Mouse (Mus musculus) liver, adult 2 months (tissue): ENCODE results near the gene Ntn5. TPM values are rescaled to one million over a fixed set of nuclear protein-coding genes. Genes with fewer than 3 reads are reported as not detected.
A peak's percentile ranks its signal among the peaks of the same experiment; 100 is the strongest.

ENCODE experiments used
- DNase-seq: peaks from one replicate; pipeline ENCODE4 v3.0.0-alpha.2; 2011; ENCODE audit warnings: low read depth, low spot score; ENCODE audit errors: extremely low read depth
- H3K27ac ChIP-seq: fragments of 200-500 bp; replicated peaks from 2 replicates; pipeline ENCODE4 v1.5.1; 2012; ENCODE audit warnings: low read depth, mild to moderate bottlenecking, control low read depth, inconsistent platforms, low read length; ENCODE audit not compliant: insufficient read depth
- H3K27me3 ChIP-seq: fragments of 200-500 bp; 2 replicates; pipeline ENCODE4 v1.6.1; 2012; ENCODE audit warnings: mild to moderate bottlenecking, moderate library complexity, low read length, inconsistent platforms; ENCODE audit not compliant: control insufficient read depth, insufficient read depth
- H3K36me3 ChIP-seq: fragments of 200-500 bp; 2 replicates; pipeline ENCODE4 v1.6.1; 2012; ENCODE audit warnings: low read length, inconsistent platforms; ENCODE audit not compliant: control insufficient read depth, insufficient read depth
- H3K4me1 ChIP-seq: fragments of 200-500 bp; 2 replicates; pipeline ENCODE4 v1.6.1; 2011; ENCODE audit warnings: low read length; ENCODE audit not compliant: control insufficient read depth, insufficient read depth
- H3K4me3 ChIP-seq: fragments of 200-500 bp; 2 replicates; pipeline ENCODE4 v1.5.1; 2011; ENCODE audit warnings: low read depth, mild to moderate bottlenecking, control low read depth, low read length, moderate library complexity; ENCODE audit not compliant: insufficient read depth
- H3K79me2 ChIP-seq: fragments of 200-500 bp; 2 replicates; pipeline ENCODE4 v1.6.1; 2012; ENCODE audit warnings: inconsistent platforms, mild to moderate bottlenecking, low read length, moderate library complexity; ENCODE audit not compliant: control insufficient read depth, insufficient read depth
- H3K9ac ChIP-seq: fragments of 200-500 bp; 2 replicates; pipeline ENCODE4 v1.6.1; 2012; ENCODE audit warnings: low read depth, mild to moderate bottlenecking, control low read depth, inconsistent platforms, low read length
- CTCF ChIP-seq: fragments of 200-500 bp; IDR thresholded peaks from 2 replicates; pipeline ENCODE4 v1.5.1; 2011; ENCODE audit warnings: low read depth, low read length, control low read depth
- POLR2A ChIP-seq: fragments of 200-500 bp; IDR thresholded peaks from 2 replicates; pipeline ENCODE4 v1.6.1; 2011; ENCODE audit warnings: low read length, control low read depth; ENCODE audit not compliant: insufficient read depth; ENCODE audit errors: extremely low read depth
- WGBS: fragments of 180-500 bp; shearing (Covaris S2); methylation state at CpG from one replicate; pipeline ENCODE4 v1.1.7; 2018; 5-methylcytosine and 5-hydroxymethylcytosine counted together
- polyA plus RNA-seq: library from polyadenylated mRNA; depleted of rRNA; stranded (reverse); fragments of >200 nt; gene quantifications from 2 replicates; pipeline ENCODE4 v1.2.3, GENCODE M21; 2012; rRNA removed
- total RNA-seq: library from RNA; depleted of rRNA; stranded (reverse); fragments of >200 nt; gene quantifications from 2 replicates; pipeline ENCODE4 v1.2.3, GENCODE M21; 2014; rRNA removed

The Ntn5 gene
- total and polyA plus RNA-seq, 2 experiments: not detected

- DNase-seq: peak; percentile 59
- H3K4me1 ChIP-seq: no peaks in the 10 kb centered on the region
- no peak overlapping the region for H3K4me3 ChIP-seq
- no peaks in the 10 kb centered on the region for H3K79me2 ChIP-seq
- WGBS: 9% methylated on average over 9 of the region's 9 CpGs
- H3K27ac ChIP-seq: no peak overlapping the region
- TF ChIP-seq CTCF (peak; percentile 78), POLR2A (no peak)
- H3K9ac ChIP-seq: no peak overlapping the region
- H3K27me3 ChIP-seq: no peaks in the 10 kb centered on the region
- no peaks in the 10 kb centered on the region for H3K36me3 ChIP-seq
Observed at GRCm38 (mm10) chr7:45739162-45739763, 55.4 kb downstream of the Ntn5 start.

GRCm38 (mm10) chr7:45739820-45740219 lies 56.0 kb downstream of the Ntn5 start:
- Histone ChIP-seq H3K79me2 (no peaks in the 10 kb centered on the region), H3K27me3 (no peaks in the 10 kb centered on the region), H3K36me3 (no peaks in the 10 kb centered on the region), H3K4me3 (no peak overlapping the region), H3K9ac (no peak overlapping the region), H3K4me1 (no peaks in the 10 kb centered on the region), H3K27ac (no peak overlapping the region)
- WGBS: 69% methylated on average over 10 of the region's 10 CpGs
- no peak for TF ChIP-seq CTCF
- TF ChIP-seq POLR2A: no peak
- DNase-seq: no peak

GRCm38 (mm10) chr7:45741308-45741707 lies 57.5 kb downstream of the Ntn5 start:
- TF ChIP-seq POLR2A: no peak
- no peak for TF ChIP-seq CTCF
- Histone ChIP-seq H3K79me2 (no peaks in the 10 kb centered on the region), H3K9ac (no peak overlapping the region), H3K27ac (no peak overlapping the region), H3K4me1 (no peaks in the 10 kb centered on the region), H3K27me3 (no peaks in the 10 kb centered on the region), H3K36me3 (no peaks in the 10 kb centered on the region), H3K4me3 (no peak overlapping the region)
- 81% methylated on average over 12 of the region's 12 CpGs for WGBS
- DNase-seq: no peak

GRCm38 (mm10) chr7:45741777-45742176 lies 58.0 kb downstream of the Ntn5 start:
- Histone ChIP-seq H3K27me3 (no peaks in the 10 kb centered on the region; the same call in 1 of the 2 replicates), H3K79me2 (no peaks in the 10 kb centered on the region), H3K27ac (no peak overlapping the region), H3K9ac (no peak overlapping the region), H3K4me1 (no peaks in the 10 kb centered on the region), H3K4me3 (no peak overlapping the region; the same call in 1 of the 2 replicates), H3K36me3 (no peaks in the 10 kb centered on the region)
- WGBS: 50% methylated on average over 11 of the region's 11 CpGs
- no peak for DNase-seq
- TF ChIP-seq POLR2A (no peak), CTCF (no peak)

GRCm38 (mm10) chr7:45742338-45742737 lies 58.5 kb downstream of the Ntn5 start:
- Histone ChIP-seq H3K79me2 (no peaks in the 10 kb centered on the region), H3K4me1 (no peaks in the 10 kb centered on the region), H3K27ac (no peak overlapping the region), H3K27me3 (no peaks in the 10 kb centered on the region; the same call in 1 of the 2 replicates), H3K36me3 (no peaks in the 10 kb centered on the region), H3K4me3 (no peak overlapping the region), H3K9ac (no peak overlapping the region)
- TF ChIP-seq POLR2A (no peak), CTCF (no peak)
- DNase-seq: no peak
- WGBS: 33% methylated on average over 19 of the region's 19 CpGs

Other genes with a start within 250 kb of the Ntn5 start
Only the 30 nearest of the 36 such genes appear.
- 0.07 and 0.18 TPM in 2 replicates for gene Tulp2, start 202.1 kb upstream of the Ntn5 start, total RNA-seq
- gene Tulp2, start 202.1 kb upstream of the Ntn5 start, polyA plus RNA-seq: 0.30 and 0.31 TPM in 2 replicates
- gene Gm45808, start 197.2 kb upstream of the Ntn5 start, total RNA-seq: 1.3 and 5.7 TPM in 2 replicates
- 0.28 and 1.5 TPM in 2 replicates for gene Gm45808, start 197.2 kb upstream of the Ntn5 start, polyA plus RNA-seq
- gene Dhdh, start 195.2 kb upstream of the Ntn5 start, total RNA-seq: 73.7 and 79.3 TPM in 2 replicates
- 37.2 and 37.7 TPM in 2 replicates for gene Dhdh, start 195.2 kb upstream of the Ntn5 start, polyA plus RNA-seq
- gene Nucb1, start 173.6 kb upstream of the Ntn5 start, total RNA-seq: 68.1 and 84.8 TPM in 2 replicates
- 307 and 310 TPM in 2 replicates for gene Nucb1, start 173.6 kb upstream of the Ntn5 start, polyA plus RNA-seq
- 4.3 and 4.4 TPM in 2 replicates for gene Ppp1r15a, start 157.8 kb upstream of the Ntn5 start, total RNA-seq
- 10.8 and 14.9 TPM in 2 replicates for gene Ppp1r15a, start 157.8 kb upstream of the Ntn5 start, polyA plus RNA-seq
- 0.55 and 0.60 TPM in 2 replicates for gene Plekha4, start 157.7 kb upstream of the Ntn5 start, total RNA-seq
- gene Plekha4, start 157.7 kb upstream of the Ntn5 start, polyA plus RNA-seq: 1.00 and 1.8 TPM in 2 replicates
- not detected in 2 replicates for gene Hsd17b14, start 129.1 kb upstream of the Ntn5 start, total RNA-seq
- not detected in 2 replicates for gene Hsd17b14, start 129.1 kb upstream of the Ntn5 start, polyA plus RNA-seq
- gene Bcat2, start 113.9 kb upstream of the Ntn5 start, total RNA-seq: 14.7 and 18.1 TPM in 2 replicates
- 41.0 and 54.5 TPM in 2 replicates for gene Bcat2, start 113.9 kb upstream of the Ntn5 start, polyA plus RNA-seq
- gene Fgf21, start 68.5 kb upstream of the Ntn5 start, total RNA-seq: 0.94 and 1.0 TPM in 2 replicates
- 3.7 and 4.3 TPM in 2 replicates for gene Fgf21, start 68.5 kb upstream of the Ntn5 start, polyA plus RNA-seq
- not detected in 2 replicates for gene Fut1, start 66.7 kb upstream of the Ntn5 start, total RNA-seq
- gene Fut1, start 66.7 kb upstream of the Ntn5 start, polyA plus RNA-seq: 0.15 and 0.21 TPM in 2 replicates
- 0.09 TPM in 1 of 2 replicates, not detected in the other for gene Izumo1, start 62.2 kb upstream of the Ntn5 start, total RNA-seq
- 0.04 and 0.13 TPM in 2 replicates for gene Izumo1, start 62.2 kb upstream of the Ntn5 start, polyA plus RNA-seq
- 2.3 and 4.3 TPM in 2 replicates for gene Rasip1, start 56.5 kb upstream of the Ntn5 start, total RNA-seq
- 3.6 and 5.1 TPM in 2 replicates for gene Rasip1, start 56.5 kb upstream of the Ntn5 start, polyA plus RNA-seq
- 0.07 and 0.09 TPM in 2 replicates for gene Mamstr, start 44.0 kb upstream of the Ntn5 start, total RNA-seq
- gene Mamstr, start 44.0 kb upstream of the Ntn5 start, polyA plus RNA-seq: 0.10 and 0.19 TPM in 2 replicates
- gene Fut2, start 17.6 kb upstream of the Ntn5 start, total RNA-seq: 0.18 TPM in 1 of 2 replicates, not detected in the other
- gene Fut2, start 17.6 kb upstream of the Ntn5 start, polyA plus RNA-seq: 0.05 and 0.14 TPM in 2 replicates
- gene Sec1, start 10.4 kb downstream of the Ntn5 start, total RNA-seq: not detected in 2 replicates
- gene Sec1, start 10.4 kb downstream of the Ntn5 start, polyA plus RNA-seq: not detected in 2 replicates
- 0.09 and 0.13 TPM in 2 replicates for gene Car11, start 15.8 kb downstream of the Ntn5 start, total RNA-seq
- gene Car11, start 15.8 kb downstream of the Ntn5 start, polyA plus RNA-seq: 0.59 and 1.6 TPM in 2 replicates
- gene Dbp, start 21.1 kb downstream of the Ntn5 start, total RNA-seq: 93.0 and 110 TPM in 2 replicates
- 8.6 and 17.0 TPM in 2 replicates for gene Dbp, start 21.1 kb downstream of the Ntn5 start, polyA plus RNA-seq
- 436 and 542 TPM in 2 replicates for gene Rpl18, start 31.4 kb downstream of the Ntn5 start, total RNA-seq
- 366 and 534 TPM in 2 replicates for gene Rpl18, start 31.4 kb downstream of the Ntn5 start, polyA plus RNA-seq
- gene Sphk2, start 34.0 kb downstream of the Ntn5 start, total RNA-seq: 13.4 and 15.2 TPM in 2 replicates
- 62.9 and 80.1 TPM in 2 replicates for gene Sphk2, start 34.0 kb downstream of the Ntn5 start, polyA plus RNA-seq
- 0.18 TPM in 1 of 2 replicates, not detected in the other for gene Fam83e, start 37.2 kb downstream of the Ntn5 start, total RNA-seq
- 0.05 and 0.10 TPM in 2 replicates for gene Fam83e, start 37.2 kb downstream of the Ntn5 start, polyA plus RNA-seq
- gene Spaca4, start 41.8 kb downstream of the Ntn5 start, total RNA-seq: not detected in 2 replicates
- not detected in 2 replicates for gene Spaca4, start 41.8 kb downstream of the Ntn5 start, polyA plus RNA-seq
- not detected in 2 replicates for gene Lmtk3, start 99.7 kb downstream of the Ntn5 start, total RNA-seq
- 0.02 TPM in 1 of 2 replicates, not detected in the other for gene Lmtk3, start 99.7 kb downstream of the Ntn5 start, polyA plus RNA-seq
- gene Sult2b1, start 100.6 kb downstream of the Ntn5 start, total RNA-seq: not detected in 2 replicates
- gene Sult2b1, start 100.6 kb downstream of the Ntn5 start, polyA plus RNA-seq: 0.10 TPM in 1 of 2 replicates, not detected in the other
- gene Cyth2, start 130.6 kb downstream of the Ntn5 start, total RNA-seq: 18.1 and 20.9 TPM in 2 replicates
- gene Cyth2, start 130.6 kb downstream of the Ntn5 start, polyA plus RNA-seq: 14.2 and 14.8 TPM in 2 replicates
- gene Kcnj14, start 140.8 kb downstream of the Ntn5 start, total RNA-seq: 0.07 TPM in 1 of 2 replicates, not detected in the other
- 0.11 TPM in 1 of 2 replicates, not detected in the other for gene Kcnj14, start 140.8 kb downstream of the Ntn5 start, polyA plus RNA-seq
- gene Grwd1, start 146.9 kb downstream of the Ntn5 start, total RNA-seq: 5.3 and 6.8 TPM in 2 replicates
- 7.5 and 11.0 TPM in 2 replicates for gene Grwd1, start 146.9 kb downstream of the Ntn5 start, polyA plus RNA-seq
- 68.9 and 85.4 TPM in 2 replicates for gene Kdelr1, start 188.8 kb downstream of the Ntn5 start, total RNA-seq
- gene Kdelr1, start 188.8 kb downstream of the Ntn5 start, polyA plus RNA-seq: 253 and 258 TPM in 2 replicates
- gene Grin2d, start 194.4 kb downstream of the Ntn5 start, total RNA-seq: under 0.01 and 0.07 TPM in 2 replicates
- gene Grin2d, start 194.4 kb downstream of the Ntn5 start, polyA plus RNA-seq: 0.19 and 0.20 TPM in 2 replicates
- gene Syngr4, start 212.7 kb downstream of the Ntn5 start, total RNA-seq: not detected in 2 replicates
- 0.12 TPM in 1 of 2 replicates, not detected in the other for gene Syngr4, start 212.7 kb downstream of the Ntn5 start, polyA plus RNA-seq
- 16.6 and 27.7 TPM in 2 replicates for gene Tmem143, start 212.9 kb downstream of the Ntn5 start, total RNA-seq
- gene Tmem143, start 212.9 kb downstream of the Ntn5 start, polyA plus RNA-seq: 53.7 and 59.5 TPM in 2 replicates